Mouse (Mus musculus) right cerebral cortex, postnatal 25 days (tissue): ENCODE data around the gene Fam207a.
A peak's percentile ranks its signal among the peaks of the same experiment; 100 is the strongest.

ENCODE experiments used
- DNase-seq: peaks from one replicate; pipeline ENCODE4 v3.0.0; 2022

Fam207a gene

GRCm38 (mm10) chr10:77497185-77497584, 18.4 kb downstream of the Fam207a start:
- no peak for DNase-seq

DNA sequence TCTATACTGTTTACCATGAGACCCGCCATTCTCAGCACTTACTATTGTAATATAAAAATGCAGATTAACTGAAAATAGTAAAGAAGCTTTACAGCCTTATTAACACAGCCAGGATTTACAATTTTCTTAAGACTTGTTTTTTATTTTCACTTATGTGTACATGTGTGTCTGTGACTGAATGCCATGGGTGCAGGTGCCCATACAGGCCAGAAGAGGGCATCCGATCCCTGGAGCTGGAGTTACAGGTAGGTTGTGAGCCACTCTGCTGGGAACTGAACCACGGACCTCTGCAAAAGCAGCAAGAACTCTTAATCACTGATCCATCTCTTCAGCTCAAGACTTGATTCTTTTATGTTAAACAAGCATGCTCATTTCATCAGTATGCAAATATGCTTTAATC, 22.7 kb downstream of the Fam207a start:
- DNase-seq = no peak

GRCm38 (mm10) chr10:77491585-77491984, 24.0 kb downstream of the Fam207a start:
- DNase-seq = no peak

- DNase-seq = no peak
Measured at GRCm38 (mm10) chr10:77488168-77488567, 27.4 kb downstream of the Fam207a start.

- DNase-seq = no peak
Measured at GRCm38 (mm10) chr10:77485786-77486185, 29.8 kb downstream of the Fam207a start.

DNA sequence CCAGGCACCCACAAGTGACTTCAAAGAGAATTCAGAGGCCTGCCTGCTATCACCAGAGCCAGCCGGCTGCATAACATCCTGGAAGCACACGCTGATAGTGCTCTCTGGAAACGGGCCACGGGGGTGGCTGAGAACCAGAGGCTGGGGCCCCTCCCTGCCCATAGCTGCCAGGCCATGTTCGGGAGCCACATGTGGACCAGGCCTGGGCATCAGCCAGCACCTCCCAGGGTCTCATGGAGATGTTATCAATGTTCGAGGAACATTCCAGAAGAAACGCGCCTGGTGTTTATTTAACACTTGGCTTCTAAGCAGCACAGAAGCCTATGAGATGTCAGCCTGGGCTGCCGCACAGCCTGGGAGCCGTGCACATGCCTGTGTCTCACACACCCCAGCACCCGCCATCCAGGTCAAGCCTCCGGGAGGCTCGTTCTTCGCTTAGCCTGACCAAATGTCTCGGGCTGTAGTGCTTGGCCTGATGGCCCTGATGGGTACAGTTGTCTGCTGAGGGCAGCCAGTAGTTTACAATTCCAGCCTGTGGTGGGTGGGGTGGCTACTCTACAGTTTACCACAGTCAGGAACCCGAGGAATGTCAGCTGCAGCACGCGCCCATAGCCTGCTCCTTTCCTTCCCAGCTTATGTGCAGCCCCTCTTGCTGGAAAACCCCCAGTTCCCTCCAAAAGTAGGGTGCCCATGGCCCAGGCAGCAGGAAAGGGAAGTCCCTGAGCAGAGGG, 31.2 kb downstream of the Fam207a start:
- DNase-seq = no peak

DNA sequence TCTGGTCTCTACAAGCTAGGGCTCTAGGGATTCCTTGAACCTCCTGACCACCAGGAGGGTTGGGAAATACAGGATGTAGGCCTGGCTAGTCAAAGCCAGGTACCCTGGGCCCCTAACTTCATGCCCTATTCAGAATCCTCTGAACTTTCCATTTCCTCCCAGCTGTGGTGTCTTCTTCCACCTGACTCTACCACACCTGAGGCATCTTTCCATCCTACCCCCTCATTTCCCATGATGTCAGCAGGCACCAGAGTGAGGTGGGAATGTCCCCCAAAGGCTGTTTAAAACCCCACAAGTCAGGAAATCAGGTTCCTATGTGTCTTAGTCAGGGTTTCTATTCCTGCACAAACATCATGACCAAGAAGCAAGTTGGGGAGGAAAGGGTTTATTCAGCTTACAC, 33.8 kb downstream of the Fam207a start:
- no peak for DNase-seq

DNA sequence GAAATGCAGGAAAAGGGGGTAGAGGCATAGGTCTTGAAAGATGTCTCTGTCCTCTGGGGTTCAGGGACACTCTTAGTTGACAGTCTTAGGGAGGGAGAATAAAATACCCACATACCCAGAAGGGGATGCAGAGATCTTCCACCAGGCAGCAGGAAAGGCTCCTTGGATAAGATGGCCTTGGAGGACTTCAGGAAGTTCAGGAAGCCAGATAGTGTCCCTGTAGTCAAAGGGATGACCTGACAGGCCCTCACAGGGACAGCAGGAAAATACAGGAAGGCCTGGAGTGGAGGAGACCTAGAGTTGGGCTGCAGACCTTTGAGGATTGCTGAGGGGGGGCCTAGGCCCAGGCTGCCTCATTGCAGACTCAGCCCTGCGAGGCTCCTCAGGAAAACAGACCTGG, 35.6 kb downstream of the Fam207a start:
- no peak for DNase-seq

DNA sequence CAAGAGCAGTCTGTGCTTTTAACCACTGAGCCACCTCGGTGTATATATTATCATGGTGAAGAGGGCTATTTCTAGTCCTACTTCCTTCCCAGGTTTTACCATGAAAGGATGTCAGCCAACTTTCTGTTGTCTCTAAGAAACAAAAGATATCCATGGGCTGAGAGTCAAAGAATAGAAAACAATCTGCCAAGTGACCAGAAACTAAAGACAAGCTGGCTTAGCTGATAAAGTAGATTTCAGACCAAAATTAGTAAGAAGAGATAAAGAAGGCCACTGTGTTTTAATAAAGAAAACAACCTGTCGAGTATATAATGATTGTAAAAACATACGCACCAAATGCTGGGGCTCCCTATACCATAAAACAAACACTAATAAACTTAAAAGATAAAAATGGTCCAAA, 38.7 kb downstream of the Fam207a start:
- DNase-seq = no peak

DNA sequence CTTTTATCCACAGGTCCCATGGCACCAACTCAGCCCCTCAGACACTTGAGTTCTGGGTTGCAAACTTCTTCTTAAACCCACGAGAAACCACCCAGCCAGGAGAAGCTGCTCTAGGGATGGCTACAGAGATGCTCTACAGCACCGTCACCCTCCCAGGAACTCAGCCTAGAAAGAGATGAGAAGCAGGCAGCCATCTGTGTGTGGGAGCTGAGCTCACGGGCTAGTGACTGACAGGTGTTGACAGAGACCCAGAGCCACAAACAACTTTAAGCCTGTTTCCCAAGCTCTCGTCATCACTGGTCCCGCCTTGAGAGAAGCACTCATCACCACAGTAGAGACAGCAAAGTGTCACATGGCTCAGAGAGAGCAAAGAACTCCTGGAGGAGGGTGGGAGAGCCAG, 43.4 kb downstream of the Fam207a start:
- DNase-seq = no peak

DNA sequence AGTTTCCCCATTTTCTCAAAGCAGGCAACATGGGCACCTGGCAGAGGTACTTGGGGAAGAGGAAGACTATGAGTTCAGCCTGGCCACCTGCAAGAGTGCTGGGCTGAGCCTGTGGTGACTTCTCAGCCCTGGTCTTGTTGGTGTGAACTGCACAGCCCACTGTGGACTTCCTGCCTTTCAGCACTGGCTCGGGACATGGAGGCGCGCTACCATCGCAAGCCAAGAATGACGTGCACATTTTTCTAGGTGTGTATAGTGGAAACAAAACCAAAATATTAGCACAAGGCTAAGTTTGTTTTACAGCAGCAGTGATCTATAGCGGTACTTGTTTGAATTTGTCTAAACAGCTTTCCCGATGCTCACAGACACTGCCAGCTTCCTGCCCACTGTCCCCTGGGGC, 44.1 kb downstream of the Fam207a start:
- DNase-seq = no peak

- DNase-seq = no peak
Measured at GRCm38 (mm10) chr10:77470763-77471162, 44.8 kb downstream of the Fam207a start.

DNA sequence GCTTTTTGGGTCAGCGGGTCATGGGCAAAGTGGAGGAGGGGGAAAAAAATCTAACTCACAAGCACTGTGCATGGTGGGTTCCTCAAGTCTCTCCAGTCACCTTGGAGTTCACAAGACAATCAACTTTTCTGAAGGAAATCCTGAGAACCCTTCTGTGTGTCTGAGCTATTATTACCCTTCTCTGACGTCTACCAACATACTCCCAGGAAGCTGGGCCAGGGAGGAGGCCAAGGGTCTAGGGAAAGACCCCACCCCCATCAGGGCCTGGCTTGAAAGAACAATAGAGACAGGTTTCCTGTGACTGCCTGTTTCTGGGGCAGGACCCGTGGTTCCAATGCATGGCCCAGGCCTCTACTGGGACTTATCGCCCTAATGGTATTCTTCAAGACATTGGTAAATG, 46.9 kb downstream of the Fam207a start:
- DNase-seq = no peak

GRCm38 (mm10) chr10:77467407-77467806, 48.2 kb downstream of the Fam207a start:
- DNase-seq = peak; percentile 23

- no peak for DNase-seq
Measured at GRCm38 (mm10) chr10:77465902-77466301, 49.7 kb downstream of the Fam207a start.

DNA sequence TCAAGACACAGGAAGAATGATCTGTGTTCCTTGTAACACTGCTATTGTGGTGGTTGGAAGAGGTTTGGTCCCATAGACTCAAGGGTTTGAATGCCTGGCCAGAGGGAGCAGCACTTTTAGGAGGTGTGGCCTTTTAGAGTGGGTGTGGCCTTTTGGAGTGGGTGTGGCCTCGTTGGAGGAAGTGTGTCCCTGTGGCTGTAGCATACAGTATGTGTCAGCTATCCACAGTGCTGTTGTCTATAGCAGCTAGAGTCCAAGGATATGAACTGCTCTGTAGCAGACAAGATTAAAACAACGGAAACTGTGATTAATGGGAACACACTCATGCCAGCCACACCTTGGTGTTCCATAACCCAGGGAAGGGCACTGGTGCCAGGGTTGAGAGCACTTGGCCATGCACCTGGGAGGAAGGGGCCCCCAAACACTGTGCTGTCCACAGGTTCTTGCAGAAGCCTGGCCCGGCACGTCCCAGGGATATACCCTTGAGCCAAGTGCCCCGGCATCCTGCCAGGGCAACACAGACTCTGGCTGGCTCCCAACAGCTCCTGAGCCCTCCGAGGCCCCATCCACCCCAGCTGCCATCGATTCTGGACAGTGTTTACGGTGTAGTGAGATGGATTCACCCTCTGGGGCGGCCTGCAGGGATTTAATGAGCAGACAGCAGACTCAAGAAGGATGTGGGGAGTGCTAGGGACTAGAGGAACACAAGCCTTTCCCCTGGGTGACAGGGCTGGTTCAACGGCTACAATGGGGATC, 51.2 kb downstream of the Fam207a start:
- DNase-seq = no peak

GRCm38 (mm10) chr10:77461161-77461560, 54.4 kb downstream of the Fam207a start:
- no peak for DNase-seq

DNA sequence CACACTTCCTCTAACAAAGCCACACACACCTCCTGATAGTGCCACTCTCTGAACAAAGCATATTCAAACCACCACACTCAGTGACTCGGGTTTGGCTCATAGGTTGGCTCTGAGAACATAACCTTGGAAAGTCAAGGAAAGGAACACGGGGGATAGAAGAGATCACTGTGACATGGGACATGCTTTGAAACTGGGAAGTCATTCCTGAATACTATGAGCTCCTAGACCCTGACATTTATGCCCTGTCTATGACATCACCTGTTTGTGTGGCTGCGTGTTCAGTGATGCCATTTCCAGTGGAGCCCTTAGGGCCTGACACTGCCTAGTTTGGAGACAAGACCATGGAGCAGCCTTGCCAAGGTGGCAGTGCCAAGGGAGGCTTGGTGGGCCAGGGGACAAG, 57.9 kb downstream of the Fam207a start:
- no peak for DNase-seq

- DNase-seq = no peak
Measured at GRCm38 (mm10) chr10:77456507-77456906, 59.1 kb downstream of the Fam207a start.

DNA sequence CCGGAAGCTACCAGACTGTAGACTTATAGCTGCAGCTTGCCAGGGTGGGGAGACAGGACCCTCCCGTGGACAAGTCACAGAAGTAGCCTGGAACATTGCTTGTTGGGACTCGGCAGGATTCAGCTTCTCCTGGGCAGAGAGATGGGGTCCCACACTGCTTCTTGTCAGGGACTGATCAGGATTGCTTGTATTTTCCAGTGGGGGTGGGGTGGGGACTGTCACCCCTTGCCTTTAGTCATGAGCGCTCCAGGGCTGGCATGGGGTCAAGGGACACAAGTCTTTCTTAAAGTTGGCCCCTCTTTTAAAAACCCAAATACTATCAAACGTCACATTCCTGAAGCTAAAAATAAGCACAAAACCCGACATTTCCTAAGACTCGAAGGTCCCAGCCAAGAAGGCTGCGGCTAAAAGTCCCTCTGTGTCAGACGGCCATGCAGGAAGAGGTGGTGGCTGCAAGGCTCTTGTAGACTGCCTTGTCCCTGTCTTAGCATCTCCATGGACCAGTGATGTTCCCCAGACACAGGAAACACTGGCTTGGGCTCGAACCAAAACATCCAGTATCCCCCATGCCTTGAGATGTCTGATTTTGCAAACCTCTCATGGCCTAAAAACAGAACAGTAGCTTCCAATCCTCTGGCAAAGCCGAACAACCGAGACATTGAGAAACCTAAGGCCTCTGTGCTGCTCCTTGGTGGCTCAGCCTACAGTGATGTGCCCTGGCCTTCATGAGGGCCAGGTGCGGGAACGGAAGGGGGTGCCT, 60.2 kb downstream of the Fam207a start:
- no peak for DNase-seq

DNA sequence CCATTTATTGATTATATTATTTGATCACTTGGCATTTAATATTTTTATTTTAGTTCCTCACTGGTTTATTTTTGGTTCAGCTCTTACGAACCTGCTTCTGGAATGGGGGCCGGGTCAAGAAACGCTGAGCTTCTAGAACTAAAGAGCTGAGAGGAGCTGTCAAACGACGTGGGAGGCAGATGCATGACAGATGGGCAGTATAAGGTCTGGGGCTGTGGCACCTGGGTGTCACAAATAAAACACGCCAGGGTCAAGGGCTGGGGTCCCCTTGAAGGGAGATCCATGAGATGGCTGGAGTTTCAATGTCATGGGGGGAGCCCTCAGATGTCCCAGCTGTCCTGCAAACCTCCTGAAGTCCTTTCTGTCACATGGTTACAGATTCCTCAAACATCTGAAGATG, 60.8 kb downstream of the Fam207a start:
- DNase-seq = no peak

DNA sequence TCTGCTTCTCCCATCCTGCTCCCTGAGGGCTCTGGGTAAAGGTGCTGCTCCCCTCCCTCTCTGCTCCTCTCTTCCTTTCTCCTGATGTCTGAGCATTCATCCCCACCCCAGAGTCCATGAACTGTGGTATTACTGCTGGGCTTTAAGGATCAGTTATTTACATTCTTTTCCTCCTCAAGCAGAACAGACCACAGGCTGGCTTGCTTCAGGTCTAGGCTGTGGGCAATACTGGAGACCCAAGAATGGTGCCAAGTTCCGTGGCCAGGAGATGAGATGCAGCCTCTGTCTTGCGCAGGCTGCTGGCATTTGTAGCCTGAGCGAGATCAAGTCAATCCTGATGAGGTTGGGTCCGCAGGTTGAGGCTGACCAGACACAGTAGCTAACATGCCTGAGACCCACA, 63.8 kb downstream of the Fam207a start:
- no peak for DNase-seq

DNA sequence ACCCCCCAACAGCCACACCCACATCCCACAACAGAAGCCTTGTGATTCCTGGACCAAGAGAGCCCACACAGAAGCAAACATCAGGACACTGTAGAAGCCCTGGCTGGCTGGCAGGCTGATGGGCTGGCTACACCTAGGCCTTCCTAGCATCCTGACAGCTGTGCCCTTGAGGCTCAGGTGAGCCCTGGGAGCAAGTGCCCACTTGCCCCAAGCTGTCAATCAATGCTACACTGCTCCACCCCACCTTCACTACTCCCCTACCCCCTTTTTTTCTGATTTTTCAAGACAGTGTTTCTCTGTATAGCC, 65.5 kb downstream of the Fam207a start:
- DNase-seq = no peak
